Mouse (Mus musculus): Measurements from ENCODE around the gene Tmprss3. TPM values are rescaled to one million over a fixed set of nuclear protein-coding genes. Genes with fewer than 3 reads are reported as not detected.

The Tmprss3 gene
- total RNA-seq, 2 experiments from 2014 or later: 0.09 TPM; not detected in 1

DNA sequence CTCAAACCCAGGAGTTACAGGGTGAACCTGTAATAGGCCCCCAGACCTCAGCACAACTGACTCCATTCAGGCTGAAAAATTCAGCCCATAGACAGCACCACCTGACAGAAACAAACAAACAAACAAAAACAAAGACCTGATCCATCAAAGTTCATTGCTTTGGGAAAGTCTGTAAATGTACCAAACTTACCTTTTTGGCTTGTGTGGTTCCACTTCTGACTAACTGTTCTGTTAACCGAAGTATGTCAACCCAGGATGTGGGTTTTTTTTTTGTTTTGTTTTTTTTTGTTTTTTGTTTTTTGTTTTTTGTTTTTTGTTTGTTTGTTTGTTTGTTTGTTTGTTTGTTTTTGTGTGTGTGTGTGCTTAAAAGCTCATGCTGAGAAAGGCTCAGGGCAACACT lies 62.0 kb downstream of the Tmprss3 start:
- no peak for DNase-seq

DNA sequence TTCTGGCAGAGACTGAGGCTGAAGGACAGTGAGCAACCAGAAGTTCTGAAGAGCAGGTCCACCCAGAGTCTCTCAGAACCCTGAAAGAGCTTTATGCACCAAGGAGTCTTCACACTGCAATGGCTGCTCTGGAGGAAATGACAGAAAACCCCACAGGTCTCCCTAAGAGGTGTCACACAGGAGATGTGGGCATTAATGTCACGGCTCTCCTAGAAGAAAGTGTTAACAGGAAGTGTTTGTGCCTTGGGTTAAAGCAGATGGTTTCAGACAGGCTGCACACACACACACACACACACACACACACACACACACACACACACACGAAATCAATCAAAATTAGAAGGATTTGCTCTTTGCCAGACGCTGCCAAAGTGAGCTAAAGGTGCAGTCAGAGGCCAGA lies 62.5 kb downstream of the Tmprss3 start:
- no peak for DNase-seq

DNA sequence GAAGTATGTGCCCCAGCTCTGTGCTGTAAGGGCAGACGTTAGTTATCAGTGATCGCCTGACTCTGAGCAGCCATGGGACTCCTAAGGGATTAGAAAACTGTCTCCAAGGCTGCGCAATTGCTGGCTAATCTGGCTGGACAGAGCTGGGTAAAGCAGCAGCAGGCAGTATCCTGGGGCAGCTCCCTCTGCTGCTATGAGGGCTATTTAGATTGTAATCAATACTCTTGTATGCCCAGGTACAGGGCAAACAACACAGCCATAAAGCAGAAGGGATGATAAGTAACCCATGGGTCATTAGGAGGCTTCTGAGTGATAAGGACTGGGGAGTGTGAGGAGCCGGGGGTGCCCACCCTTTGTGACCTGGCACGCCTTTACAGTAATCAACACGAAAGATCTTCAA lies 63.9 kb downstream of the Tmprss3 start:
- DNase-seq: no peak

DNA sequence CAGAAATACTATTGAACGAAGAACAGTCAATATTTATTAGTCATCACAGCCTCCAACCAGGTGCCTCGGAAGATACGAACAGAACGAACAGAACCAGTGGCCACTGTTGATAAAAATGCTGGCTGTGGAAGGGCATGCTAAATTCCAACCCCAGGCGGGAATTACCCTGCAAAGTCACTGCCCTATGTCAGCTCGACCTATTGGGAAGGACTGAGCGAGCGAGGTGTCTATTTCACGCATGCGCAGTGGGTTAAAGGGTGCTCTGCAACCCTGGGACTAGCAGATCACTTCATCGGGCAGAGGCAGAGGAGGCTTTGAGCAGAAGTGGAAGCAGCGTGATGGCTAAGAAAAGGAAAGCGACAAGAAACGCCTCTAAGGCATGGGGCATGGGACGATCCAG lies 65.0 kb downstream of the Tmprss3 start:
- no peak for DNase-seq

DNA sequence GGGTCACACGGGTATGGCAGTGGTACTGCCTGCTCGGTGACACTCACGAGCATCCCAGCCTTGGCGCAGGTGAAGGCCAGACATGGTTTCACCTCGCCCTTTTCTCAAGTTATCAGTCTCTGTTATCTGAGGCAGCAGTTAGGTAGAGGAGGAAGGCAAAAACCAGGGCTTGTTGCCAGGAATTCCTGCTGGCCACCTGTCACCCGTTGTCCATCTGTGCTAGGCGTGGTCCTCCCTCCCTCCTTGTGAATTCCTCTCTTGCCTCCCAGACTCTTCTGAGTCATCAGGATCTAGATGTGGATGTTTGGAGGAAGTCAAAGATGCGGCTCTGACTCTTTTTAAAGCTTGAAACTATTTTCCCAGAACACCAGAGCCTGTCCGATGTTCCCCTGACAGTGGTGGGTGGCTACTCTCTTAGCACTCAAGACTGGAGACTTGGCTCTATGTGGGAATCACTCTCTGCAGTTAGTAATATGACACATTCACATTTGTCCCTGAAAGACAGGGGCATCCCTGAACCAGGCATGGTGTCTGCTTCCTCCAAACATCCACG lies 67.4 kb downstream of the Tmprss3 start:
- no peak for DNase-seq

DNA sequence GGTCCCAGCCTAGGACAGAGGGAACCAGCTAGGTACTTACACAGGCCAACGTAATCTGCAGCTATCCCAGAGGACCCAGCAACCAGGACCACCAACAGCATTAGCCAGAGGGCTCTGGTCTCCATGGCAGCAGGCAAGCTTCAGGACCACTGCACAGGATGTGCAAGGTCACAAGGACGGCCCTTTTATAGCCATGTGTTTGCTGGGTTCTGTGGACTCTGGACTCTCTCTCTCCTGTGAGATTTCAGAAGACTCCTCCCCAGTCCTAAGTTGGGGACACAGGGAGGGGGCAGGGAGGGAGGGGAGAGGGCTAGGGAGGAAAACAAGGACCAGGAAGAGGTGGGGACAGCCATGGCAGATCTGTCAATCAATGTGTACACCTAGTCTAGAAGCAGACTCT lies 69.3 kb downstream of the Tmprss3 start, which contains the start of gene Tff3:
Tff3 (minus strand) TSS at position 195 of the 400 bp plus-strand sequence.
- DNase-seq: no peak

Other genes starting within 250 kb of the Tmprss3 start
- gene Umodl1, start 244.3 kb downstream of the Tmprss3 start, total RNA-seq (2021): under 1 TPM; 0.06 to 0.09 TPM
- 10 to 100 TPM; 12.9 to 14.2 TPM for gene Abcg1, start 141.3 kb downstream of the Tmprss3 start, total RNA-seq (2021)
- gene Tff3, start 69.3 kb downstream of the Tmprss3 start, total RNA-seq (2021): not detected
- under 1 TPM in 1 of 2 experiments, not detected in 1; 0.51 TPM for gene Tff2, start 54.7 kb downstream of the Tmprss3 start, total RNA-seq (2021)
- gene Tff1, start 33.7 kb downstream of the Tmprss3 start, total RNA-seq (2021): not detected
- gene Ubash3a, start 8.9 kb upstream of the Tmprss3 start, total RNA-seq (2021): 1 to 10 TPM in 1 of 2 experiments, under 1 TPM in 1; 0.69 to 1.3 TPM
- gene Rsph1, start 78.4 kb upstream of the Tmprss3 start, total RNA-seq (2021): 1 to 10 TPM; 3.5 to 4.6 TPM
- 10 to 100 TPM in 1 of 2 experiments, 1 to 10 TPM in 1; 4.4 to 10.9 TPM for gene Slc37a1, start 87.8 kb upstream of the Tmprss3 start, total RNA-seq (2021)
- 10 to 100 TPM in 1 of 2 experiments, 1 to 10 TPM in 1; 7.9 to 12.7 TPM for gene Pde9a, start 187.2 kb upstream of the Tmprss3 start, total RNA-seq (2021)